Mouse (Mus musculus): ENCODE results near the gene Kank4.
"Not testable (repeated sequence)": the region's sequence is repeated elsewhere in the genome, so short reads cannot be mapped to it uniquely, and the experiment has no call there.

- not testable (repeated sequence) for TF ChIP-seq CTCF (IDR thresholded peaks at IDR 0.05 in 2 of 3, conservative IDR thresholded peaks at IDR 0.05 in 1 of 3; ENCODE audit: control insufficient read depth in 1 of 3, insufficient read depth in 1 of 3, low read depth in 2 of 3, low read length in 3 of 3, poor library complexity in 1 of 3, severe bottlenecking in 1 of 3); GATA1 (IDR thresholded peaks at IDR 0.05; ENCODE audit: low read depth, low read length); HCFC1 (IDR thresholded peaks at IDR 0.05; ENCODE audit: low read depth, low read length); ZMIZ1 (IDR thresholded peaks at IDR 0.05; ENCODE audit: low read depth, low read length)
Measured at GRCm38 (mm10) chr4:98841251-98841650, 23.9 kb upstream of the Kank4 start.
